Mouse (Mus musculus): ENCODE data around the gene Paf1.

The Paf1 gene

GRCm38 (mm10) chr7:28371514-28371989, 21.2 kb upstream of the Paf1 start:
- no peak for DNase-seq

GRCm38 (mm10) chr7:28372251-28373108, 20.3 kb upstream of the Paf1 start, which contains the start of gene Plekhg2:
Gene Plekhg2 (minus strand): TSS chr7:28372599.
- peak; percentile 95 for DNase-seq

- DNase-seq: peak; percentile 88
Observed at GRCm38 (mm10) chr7:28373131-28373581, 19.6 kb upstream of the Paf1 start.

- no peak for DNase-seq
Observed at GRCm38 (mm10) chr7:28373891-28374495, 18.8 kb upstream of the Paf1 start.

- DNase-seq: no peak
Observed at GRCm38 (mm10) chr7:28374647-28375046, 18.1 kb upstream of the Paf1 start.

- DNase-seq: peak; percentile 59
Observed at GRCm38 (mm10) chr7:28375176-28375921, 17.4 kb upstream of the Paf1 start.

- DNase-seq: no peak
Observed at GRCm38 (mm10) chr7:28376011-28376771, 16.6 kb upstream of the Paf1 start.

- DNase-seq: no peak
Observed at GRCm38 (mm10) chr7:28377190-28378065, 15.3 kb upstream of the Paf1 start.

- no peak for DNase-seq
Observed at GRCm38 (mm10) chr7:28378066-28378690, 14.6 kb upstream of the Paf1 start.

GRCm38 (mm10) chr7:28378769-28379651, 13.7 kb upstream of the Paf1 start:
- DNase-seq: peak; percentile 72

GRCm38 (mm10) chr7:28380237-28381016, 12.3 kb upstream of the Paf1 start, which contains the start of gene Zfp36:
Gene Zfp36 (minus strand): TSS chr7:28380253.
- DNase-seq: no peak

GRCm38 (mm10) chr7:28381017-28381790, 11.5 kb upstream of the Paf1 start:
- no peak for DNase-seq

- no peak for DNase-seq
Observed at GRCm38 (mm10) chr7:28381938-28382337, 10.8 kb upstream of the Paf1 start.

- no peak for DNase-seq
Observed at GRCm38 (mm10) chr7:28382347-28382951, 10.3 kb upstream of the Paf1 start.

GRCm38 (mm10) chr7:28382981-28383396, 9.8 kb upstream of the Paf1 start:
- no peak for DNase-seq

GRCm38 (mm10) chr7:28383606-28384005, 9.1 kb upstream of the Paf1 start:
- DNase-seq: no peak

- DNase-seq: no peak
Observed at GRCm38 (mm10) chr7:28384162-28384561, 8.6 kb upstream of the Paf1 start.

- DNase-seq: no peak
Observed at GRCm38 (mm10) chr7:28385196-28385595, 7.6 kb upstream of the Paf1 start.

All from cerebellum, adult 9-10 months (tissue).